Mouse (Mus musculus) kidney, postnatal 10 days (tissue): ENCODE results near the gene Fbxw20.
"Not testable (repeated sequence)": the region's sequence is repeated elsewhere in the genome, so short reads cannot be mapped to it uniquely, and the experiment has no call there.

Source experiments
- DNase-seq: peaks from one replicate; pipeline ENCODE4 v3.0.0; 2021; ENCODE audit warnings: mixed read lengths

The Fbxw20 gene

DNA sequence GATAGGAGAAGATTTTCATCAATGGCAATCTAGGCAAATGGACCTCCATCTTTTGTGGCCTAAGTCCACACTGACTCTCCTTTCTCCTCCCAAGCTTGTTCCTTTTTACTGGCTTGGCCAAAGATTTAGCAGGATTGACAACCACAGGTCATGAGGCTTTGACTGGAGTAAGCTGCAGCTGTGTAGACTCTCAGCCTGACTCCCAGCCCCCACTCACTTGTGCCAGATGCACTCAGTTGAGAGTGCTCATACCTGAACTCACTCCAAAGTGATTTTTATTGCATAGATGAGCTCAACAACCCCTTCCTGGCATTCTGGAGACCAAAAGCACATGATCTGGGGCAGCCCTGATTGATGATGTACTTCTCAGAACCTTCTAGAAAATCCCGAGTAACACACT is at the start of gene Fbxw20:
Gene Fbxw20 (minus strand): TSS at position 101 of the 400 bp plus-strand sequence.
- DNase-seq, result no peak

DNA sequence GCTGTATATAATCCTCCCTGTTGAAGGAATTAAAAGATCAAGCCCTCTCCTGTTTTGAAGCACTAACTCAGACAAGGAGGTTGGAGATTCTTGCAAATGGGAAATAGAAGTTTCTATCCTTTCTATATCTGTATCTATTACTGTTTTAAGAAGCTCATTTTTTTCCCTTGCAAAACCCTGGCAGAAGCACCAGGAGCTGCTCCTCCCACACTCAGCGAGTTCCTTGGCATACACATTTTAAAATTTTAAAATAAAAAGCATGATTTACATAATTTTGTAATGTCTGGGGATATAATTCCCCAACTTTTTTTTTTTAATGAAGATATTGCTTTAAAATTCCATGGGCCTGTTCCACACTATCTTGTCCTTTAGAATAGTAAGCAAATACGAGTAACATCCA is 28.5 kb upstream of the Fbxw20 start:
- no peak for DNase-seq

DNA sequence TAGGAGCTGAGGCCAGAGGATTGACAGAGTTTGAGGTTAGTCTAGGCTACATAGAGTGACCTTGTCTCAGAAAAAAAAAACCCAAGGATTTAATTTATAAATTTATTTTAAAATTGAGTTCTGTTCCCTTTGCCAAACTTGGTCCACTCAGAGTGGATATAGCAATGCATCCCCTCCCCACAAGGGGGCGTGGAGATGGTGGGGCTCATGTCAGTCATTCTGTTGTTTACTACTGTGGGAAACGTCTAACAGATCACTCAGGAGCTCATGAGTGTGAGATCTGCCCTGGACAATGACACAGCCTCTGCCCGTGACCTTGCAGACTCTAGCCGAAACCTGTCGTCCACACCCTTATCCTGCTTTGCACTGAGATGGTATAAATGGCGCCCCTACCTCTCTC is 16.1 kb downstream of the Fbxw20 start:
- peak; percentile 13 for DNase-seq

GRCm38 (mm10) chr9:109201347-109201746 is 33.2 kb downstream of the Fbxw20 start:
- not testable (repeated sequence) for DNase-seq

GRCm38 (mm10) chr9:109200349-109200748 is 34.2 kb downstream of the Fbxw20 start:
- no peak for DNase-seq

GRCm38 (mm10) chr9:109199353-109199752 is 35.2 kb downstream of the Fbxw20 start:
- no peak for DNase-seq

DNA sequence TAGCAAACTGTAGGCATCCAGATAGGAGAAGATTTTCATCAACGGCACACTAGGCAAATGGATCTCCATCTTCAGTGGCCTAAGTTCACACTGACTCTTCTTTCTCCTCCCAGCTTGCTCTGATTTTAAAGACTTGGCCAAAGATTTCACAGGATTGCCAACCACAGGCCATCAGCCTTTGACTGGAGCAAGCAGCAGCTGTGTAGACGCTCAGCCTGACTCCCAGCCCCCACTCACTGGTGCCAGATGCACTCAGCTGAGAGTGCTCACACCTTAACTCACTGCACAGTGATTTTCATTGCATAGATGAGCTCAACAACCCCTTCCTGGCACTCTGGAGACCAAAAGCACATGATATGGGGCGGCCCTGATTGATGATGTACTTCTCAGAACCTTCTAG is 38.7 kb downstream of the Fbxw20 start, which contains the start of gene Fbxw13:
Gene Fbxw13 (minus strand): TSS at position 101 of the 400 bp plus-strand sequence.
- DNase-seq, result not testable (repeated sequence)

- DNase-seq, result no peak
Observed at GRCm38 (mm10) chr9:109177208-109177607, 57.3 kb downstream of the Fbxw20 start.

GRCm38 (mm10) chr9:109176301-109176700 is 58.3 kb downstream of the Fbxw20 start:
- no peak for DNase-seq
